Mouse (Mus musculus) embryonic facial prominence, embryonic 11.5 days (tissue): ENCODE measurements around the gene Cdc5l. TPM values are rescaled to one million over a fixed set of nuclear protein-coding genes. Genes with fewer than 3 reads are reported as not detected.

Source experiments
- ATAC-seq: fragments of 200-750 bp; cut with Nextera tagmentation; replicated peaks from 2 replicates; pipeline ENCODE4 v1.8.0; 2017; ENCODE audit warnings: low read depth; ENCODE audit not compliant: insufficient number of reproducible peaks, low FRiP score, low TSS enrichment
- DNase-seq: peaks from one replicate; pipeline ENCODE4 v3.0.0-alpha.2; 2015; ENCODE audit warnings: low spot score
- H3K27ac ChIP-seq: fragments of 300-500 bp; sonication (generic); replicated peaks from 2 replicates; pipeline ENCODE4 v1.5.1; 2014; ENCODE audit warnings: mild to moderate bottlenecking, low read depth, low read length, control low read depth
- H3K27me3 ChIP-seq: fragments of 300-500 bp; sonication (generic); 2 replicates; pipeline ENCODE4 v1.6.1; 2014; ENCODE audit warnings: mild to moderate bottlenecking, low read length, moderate library complexity, mixed read lengths; ENCODE audit not compliant: control insufficient read depth, insufficient read depth
- H3K36me3 ChIP-seq: fragments of 300-500 bp; sonication (generic); replicated peaks from 2 replicates; pipeline ENCODE4 v1.6.1; 2014; ENCODE audit warnings: low read depth, mild to moderate bottlenecking, low read length, moderate library complexity, mixed read lengths; ENCODE audit not compliant: control insufficient read depth, insufficient read depth
- H3K4me1 ChIP-seq: fragments of 300-500 bp; sonication (generic); 2 replicates; pipeline ENCODE4 v1.6.1; 2014; ENCODE audit warnings: low read length, mixed read lengths; ENCODE audit not compliant: control insufficient read depth, insufficient read depth
- H3K4me2 ChIP-seq: fragments of 300-500 bp; sonication (generic); 2 replicates; pipeline ENCODE4 v1.6.1; 2014; ENCODE audit warnings: low read depth, mild to moderate bottlenecking, control low read depth, low read length, moderate library complexity
- H3K4me3 ChIP-seq: fragments of 300-500 bp; sonication (generic); 2 replicates; pipeline ENCODE4 v1.5.1; 2014; ENCODE audit warnings: low read depth, low read length, control low read depth
- H3K9ac ChIP-seq: fragments of 300-500 bp; sonication (generic); replicated peaks from 2 replicates; pipeline ENCODE4 v1.6.1; 2014; ENCODE audit warnings: mild to moderate bottlenecking, control low read depth, low read length
- H3K9me3 ChIP-seq: fragments of 300-500 bp; sonication (generic); replicated peaks from 2 replicates; pipeline ENCODE4 v1.6.1; 2016; ENCODE audit warnings: mild to moderate bottlenecking, low read length, inconsistent platforms, mixed read lengths; ENCODE audit not compliant: control insufficient read depth
- WGBS: fragments of 180-500 bp; shearing (Covaris S2); extraction: QIAGEN DNeasy Blood & Tissue Kit; methylation state at CpG from one replicate; pipeline ENCODE4 v1.1.7; 2014; 5-methylcytosine and 5-hydroxymethylcytosine counted together
- polyA plus RNA-seq: library from polyadenylated mRNA; unstranded; fragments of >200 nt; fragmentation: Nextera tagmentation; extraction: Ambion mirVana; gene quantifications from 2 replicates; pipeline ENCODE4 v1.2.1, GENCODE M21; 2014

The Cdc5l gene
- polyA plus RNA-seq, 1 experiment from 2014 or later = 97.6 TPM

DNA sequence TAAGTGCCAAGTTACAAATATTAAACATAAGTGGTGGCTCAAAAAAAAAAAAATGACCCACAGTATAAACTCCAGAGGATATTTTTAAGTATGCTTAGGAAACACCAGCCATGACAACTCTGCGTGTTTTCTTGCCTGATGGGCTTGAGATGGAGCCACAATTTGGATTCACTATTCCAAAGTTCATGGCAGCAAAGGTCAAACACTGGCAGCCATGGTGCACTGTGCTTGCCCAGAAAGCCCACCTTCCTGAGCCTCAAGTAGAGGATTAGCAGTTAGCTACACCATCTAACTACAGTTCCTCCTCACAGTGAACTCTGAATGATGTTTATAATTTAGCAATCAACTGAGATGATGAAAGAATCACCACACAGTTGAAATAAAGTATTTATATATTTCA is 31.4 kb downstream of the Cdc5l start:
- Histone ChIP-seq H3K36me3 (peaks cover 4% of the 10 kb centered on the region), H3K27me3 (no peaks in the 10 kb centered on the region), H3K4me1 (no peaks in the 10 kb centered on the region), H3K4me2 (no peak overlapping the region), H3K9me3 (no peaks in the 10 kb centered on the region), H3K27ac (no peak overlapping the region), H3K9ac (no peak overlapping the region), H3K4me3 (no peak overlapping the region)
- ATAC-seq (no peak), DNase-seq (no peak)
- WGBS = 97% methylated on average over 1 of the region's 1 CpGs

GRCm38 (mm10) chr17:45401126-45401905 is 32.2 kb downstream of the Cdc5l start:
- Histone ChIP-seq H3K9me3 (no peaks in the 10 kb centered on the region), H3K36me3 (peaks cover 2% of the 10 kb centered on the region; the same call in 1 of the 2 replicates), H3K27me3 (no peaks in the 10 kb centered on the region), H3K27ac (no peak overlapping the region), H3K4me2 (no peak overlapping the region), H3K4me1 (no peaks in the 10 kb centered on the region), H3K9ac (no peak overlapping the region), H3K4me3 (no peak overlapping the region)
- ATAC-seq = no peak
- 91% methylated on average over 5 of the region's 5 CpGs for WGBS
- no peak for DNase-seq

DNA sequence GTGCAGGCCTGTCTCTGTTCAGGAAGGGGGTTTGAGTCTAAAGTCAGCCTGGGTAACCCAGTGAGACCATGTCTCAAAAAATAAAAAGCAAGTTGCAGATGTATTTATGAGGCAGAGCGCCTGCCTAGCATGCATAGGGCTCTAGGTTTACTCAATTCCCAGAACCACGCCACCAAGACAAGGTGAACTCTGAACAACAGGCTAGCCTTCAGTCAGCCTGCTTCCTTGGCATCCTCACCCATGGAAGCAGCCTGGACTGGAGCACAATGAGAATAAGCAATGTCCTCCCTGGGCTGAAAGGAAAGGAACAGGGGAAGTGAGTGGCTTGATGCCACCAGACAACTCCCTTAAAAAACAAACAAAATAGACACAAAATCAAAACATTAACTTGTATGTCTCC is 35.5 kb downstream of the Cdc5l start:
- Histone ChIP-seq H3K9me3 (no peaks in the 10 kb centered on the region), H3K27ac (no peak overlapping the region), H3K9ac (no peak overlapping the region), H3K4me1 (no peaks in the 10 kb centered on the region), H3K4me3 (no peak overlapping the region), H3K36me3 (no peaks in the 10 kb centered on the region; the same call in 1 of the 2 replicates), H3K4me2 (no peak overlapping the region), H3K27me3 (no peaks in the 10 kb centered on the region)
- 88% methylated on average over 2 of the region's 2 CpGs for WGBS
- no peak for DNase-seq
- no peak for ATAC-seq

GRCm38 (mm10) chr17:45397541-45397940 is 36.0 kb downstream of the Cdc5l start:
- no peak overlapping the region for H3K4me2 ChIP-seq
- no peak overlapping the region for H3K27ac ChIP-seq
- no peaks in the 10 kb centered on the region for H3K27me3 ChIP-seq
- no peaks in the 10 kb centered on the region for H3K9me3 ChIP-seq
- no peak overlapping the region for H3K9ac ChIP-seq
- H3K4me3 ChIP-seq = no peak overlapping the region
- no peaks in the 10 kb centered on the region for H3K4me1 ChIP-seq
- DNase-seq (no peak), ATAC-seq (no peak)
- H3K36me3 ChIP-seq = peaks cover 1% of the 10 kb centered on the region
- 72% methylated on average over 3 of the region's 3 CpGs for WGBS

DNA sequence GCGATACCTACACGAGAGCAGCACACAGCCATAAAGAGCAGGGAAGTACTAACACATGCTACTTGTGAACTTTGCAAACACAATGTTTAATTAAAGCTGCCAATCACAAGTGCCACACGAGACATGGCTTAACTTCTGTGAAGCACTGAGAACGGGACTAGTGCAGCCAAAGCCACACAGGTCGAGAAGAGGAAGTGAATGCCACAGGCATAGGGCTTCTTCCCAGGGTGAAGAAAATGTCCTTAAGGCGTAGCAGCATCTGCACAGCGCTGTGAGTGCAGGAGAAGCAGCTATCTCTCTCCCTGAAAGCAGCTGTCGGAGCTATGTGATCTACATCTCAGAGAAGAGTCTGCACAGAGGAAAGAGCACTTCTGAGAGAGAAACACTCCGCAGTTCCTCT is 38.9 kb downstream of the Cdc5l start:
- Histone ChIP-seq H3K4me3 (no peak overlapping the region), H3K36me3 (peaks cover 2% of the 10 kb centered on the region), H3K4me2 (no peak overlapping the region), H3K9ac (no peak overlapping the region), H3K9me3 (no peaks in the 10 kb centered on the region), H3K4me1 (no peaks in the 10 kb centered on the region), H3K27me3 (no peaks in the 10 kb centered on the region), H3K27ac (no peak overlapping the region)
- WGBS = 60% methylated on average over 9 of the region's 9 CpGs
- ATAC-seq (no peak), DNase-seq (no peak)

DNA sequence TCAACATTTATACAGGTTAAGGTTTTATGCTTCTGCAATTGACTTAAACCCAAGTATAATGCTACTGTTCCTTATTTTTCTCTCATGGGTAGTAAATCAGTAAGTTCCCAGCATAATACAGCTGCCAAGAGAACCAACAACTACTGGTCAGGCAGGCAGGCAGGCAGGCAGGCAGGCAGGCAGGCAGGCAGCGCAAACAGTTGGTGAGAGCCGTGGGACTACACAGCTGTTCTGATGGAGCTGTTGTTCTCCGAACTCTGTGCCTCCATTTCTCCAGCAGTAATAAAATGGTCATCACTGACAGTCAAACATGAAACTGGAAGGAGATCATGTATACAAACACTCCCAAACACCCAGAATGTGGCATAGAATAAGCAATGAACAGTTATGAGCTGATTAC is 39.8 kb downstream of the Cdc5l start:
- H3K4me3 ChIP-seq = no peak overlapping the region
- H3K4me1 ChIP-seq = no peaks in the 10 kb centered on the region
- no peaks in the 10 kb centered on the region for H3K9me3 ChIP-seq
- DNase-seq (no peak), ATAC-seq (no peak)
- H3K36me3 ChIP-seq = peaks cover 2% of the 10 kb centered on the region
- no peaks in the 10 kb centered on the region for H3K27me3 ChIP-seq
- 95% methylated on average over 3 of the region's 3 CpGs for WGBS
- no peak overlapping the region for H3K9ac ChIP-seq
- H3K27ac ChIP-seq = no peak overlapping the region
- H3K4me2 ChIP-seq = no peak overlapping the region

GRCm38 (mm10) chr17:45389896-45390295 is 43.6 kb downstream of the Cdc5l start:
- 95% methylated on average over 5 of the region's 5 CpGs for WGBS
- ATAC-seq (no peak), DNase-seq (no peak)
- no peak overlapping the region for H3K4me2 ChIP-seq
- H3K9me3 ChIP-seq = no peaks in the 10 kb centered on the region
- no peaks in the 10 kb centered on the region for H3K27me3 ChIP-seq
- H3K4me3 ChIP-seq = no peak overlapping the region
- H3K27ac ChIP-seq = no peak overlapping the region
- H3K9ac ChIP-seq = no peak overlapping the region
- H3K36me3 ChIP-seq = peaks cover 2% of the 10 kb centered on the region
- no peaks in the 10 kb centered on the region for H3K4me1 ChIP-seq

DNA sequence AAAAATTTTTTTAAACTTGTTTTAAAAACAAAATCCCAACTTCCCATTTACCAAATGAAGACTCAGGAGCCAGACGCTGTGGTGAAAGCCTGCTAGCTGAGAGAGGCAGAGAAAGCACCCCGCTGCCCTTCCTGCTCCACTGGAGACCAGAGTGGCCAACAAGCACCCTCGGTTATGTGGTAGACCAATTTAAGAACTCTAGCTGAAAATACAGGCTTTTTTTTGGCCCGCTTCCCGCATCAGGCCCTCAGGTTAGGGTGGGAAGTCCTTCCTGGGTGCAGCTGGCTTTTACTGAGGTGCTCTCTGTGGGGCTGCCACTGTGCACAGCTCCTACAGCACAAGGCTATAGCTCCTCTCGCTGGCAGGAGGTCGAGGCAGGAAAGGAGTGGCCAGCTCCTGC is 46.6 kb downstream of the Cdc5l start:
- Histone ChIP-seq H3K9ac (no peak overlapping the region), H3K4me2 (no peak overlapping the region), H3K9me3 (no peaks in the 10 kb centered on the region), H3K27me3 (no peaks in the 10 kb centered on the region), H3K4me1 (no peaks in the 10 kb centered on the region), H3K4me3 (no peak overlapping the region), H3K27ac (no peak overlapping the region), H3K36me3 (no peaks in the 10 kb centered on the region; the same call in 1 of the 2 replicates)
- ATAC-seq = no peak
- 86% methylated on average over 7 of the region's 7 CpGs for WGBS
- DNase-seq = no peak
